16 mouse cellular contexts compared by ENCODE assay signal in the genomic region with DNA sequence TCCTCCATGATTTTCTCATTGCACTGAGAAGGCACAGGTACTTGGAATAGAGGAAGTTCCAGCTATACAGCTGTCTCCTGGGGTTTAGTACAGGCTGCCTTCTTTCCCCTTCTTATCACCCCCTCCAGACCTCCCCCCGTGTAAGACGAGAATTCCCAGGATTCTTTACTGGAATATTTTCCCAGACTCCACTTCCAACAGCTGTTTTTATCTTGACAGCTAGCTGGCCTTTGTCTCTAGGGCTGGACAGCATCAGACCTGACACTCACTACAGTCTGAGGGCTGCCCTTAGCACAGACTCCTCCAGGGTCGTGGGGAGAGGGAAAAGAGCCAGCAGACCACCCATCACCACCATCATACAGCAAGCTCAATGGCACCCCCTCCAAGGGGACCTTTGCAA. TPM values are rescaled to one million over a fixed set of nuclear protein-coding genes. Genes with fewer than 3 reads are reported as not detected.
A peak's percentile ranks its signal among the peaks of the same experiment; 100 is the strongest.
DNase-seq lines count a peak whose midpoint lies in the region; ATAC-seq and TF ChIP-seq lines count a peak whose summit lies in the region.
"Had no signal": no experiment of that assay in that cellular context is flagged by ENCODE, and none has a peak within 500 bp of the region (broad histone marks: within the 10 kb centered on the region; RNA-seq: fewer than 3 reads in every experiment).

No protein-coding gene starts in this region.

- no peak for TF ChIP-seq CTCF in cerebellum, adult 2 months (IDR thresholded peaks at IDR 0.05; ENCODE audit: borderline replicate concordance, insufficient read depth, low read depth, low read length)

- no peak overlapping the region for H3K9ac ChIP-seq in intestine, embryonic 15.5 days
- H3K9ac ChIP-seq in intestine, embryonic 16.5 days (ENCODE audit: low read depth, low read length): no peak overlapping the region
- H3K9ac ChIP-seq in forebrain, embryonic 14.5 days (ENCODE audit: low read length): no peak overlapping the region
- H3K9ac ChIP-seq: hindbrain, embryonic 12.5 days had no signal

- TF ChIP-seq POLR2A in cerebellum, adult 2 months (IDR thresholded peaks at IDR 0.05; ENCODE audit: borderline replicate concordance, insufficient read depth, low read length): no peak

- no peak overlapping the region for H3K27ac ChIP-seq in intestine, embryonic 15.5 days
- H3K27ac ChIP-seq in intestine, embryonic 16.5 days (ENCODE audit: low read length): no peak overlapping the region
- H3K27ac ChIP-seq in forebrain, embryonic 14.5 days (ENCODE audit: low read depth, low read length): no peak overlapping the region
- H3K27ac ChIP-seq in cerebellum, adult 2 months (ENCODE audit: insufficient read depth, low read length): no peak overlapping the region
- H3K27ac ChIP-seq: hindbrain, embryonic 12.5 days; left cerebral cortex, adult 2 months had no signal

- DNase-seq in embryo, embryonic 10.5 days (ENCODE audit: low spot score): peak; percentile 39
- DNase-seq in heart, adult 8-10 months (ENCODE audit: low spot score): peak; percentile 39
- DNase-seq in heart, postnatal 14 days: peak; percentile 25 to 62
- no peak for DNase-seq in layer of hippocampus, adult 8-10 months (ENCODE audit: low spot score in 2 of 2)
- DNase-seq in forebrain, embryonic 14.5 days (ENCODE audit: low spot score): no peak
- DNase-seq in cerebellum, adult 2 months: no peak
- DNase-seq: adrenal gland, postnatal 14 days; B cell, adult 2 months; liver; thymus, postnatal 14 days had no signal

- H3K4me1 ChIP-seq in intestine, embryonic 15.5 days (replicated peaks): peaks cover 11% of the 10 kb centered on the region; the same call in 1 of the 2 replicates
- peaks cover 10% of the 10 kb centered on the region for H3K4me1 ChIP-seq in intestine, embryonic 16.5 days (ENCODE audit: control insufficient read depth, insufficient read depth, low read length)
- peaks cover 17% of the 10 kb centered on the region for H3K4me1 ChIP-seq in forebrain, embryonic 14.5 days (ENCODE audit: control insufficient read depth, insufficient read depth, low read length)
- H3K4me1 ChIP-seq in cerebellum, adult 2 months (ENCODE audit: control insufficient read depth, insufficient read depth, low read length): peaks cover 4% of the 10 kb centered on the region; the same call in 1 of the 2 replicates

- intact Hi-C loops in heart, postnatal 14 days (cut with DNase I): no loop called here

- no peaks in the 10 kb centered on the region for H3K36me3 ChIP-seq in intestine, embryonic 15.5 days
- no peaks in the 10 kb centered on the region for H3K36me3 ChIP-seq in intestine, embryonic 16.5 days (ENCODE audit: control insufficient read depth, insufficient read depth, low read length)
- no peaks in the 10 kb centered on the region for H3K36me3 ChIP-seq in forebrain, embryonic 14.5 days (ENCODE audit: control insufficient read depth, insufficient read depth, low read length)
- H3K36me3 ChIP-seq: hindbrain, embryonic 12.5 days had no signal

- H3K4me3 ChIP-seq in intestine, embryonic 15.5 days (replicated peaks): no peak overlapping the region
- no peak overlapping the region for H3K4me3 ChIP-seq in intestine, embryonic 16.5 days (ENCODE audit: low read length)
- no peak overlapping the region for H3K4me3 ChIP-seq in forebrain, embryonic 14.5 days (ENCODE audit: low read depth, low read length)
- H3K4me3 ChIP-seq in cerebellum, adult 2 months (replicated peaks; ENCODE audit: insufficient read depth, low read depth, low read length): no peak overlapping the region
- H3K4me3 ChIP-seq: hindbrain, embryonic 12.5 days; left cerebral cortex, adult 2 months had no signal

- H3K9me3 ChIP-seq in intestine, embryonic 15.5 days: no peaks in the 10 kb centered on the region
- no peaks in the 10 kb centered on the region for H3K9me3 ChIP-seq in intestine, embryonic 16.5 days (ENCODE audit: control insufficient read depth, low read length)
- no peaks in the 10 kb centered on the region for H3K9me3 ChIP-seq in forebrain, embryonic 14.5 days (replicated peaks; ENCODE audit: control insufficient read depth, low read length)
- H3K9me3 ChIP-seq: hindbrain, embryonic 12.5 days had no signal

- 14% methylated on average over 3 of the region's 3 CpGs for WGBS in intestine, embryonic 15.5 days
- 33% methylated on average over 3 of the region's 3 CpGs for WGBS in intestine, embryonic 16.5 days
- WGBS in forebrain, embryonic 14.5 days: 59% methylated on average over 3 of the region's 3 CpGs
- WGBS in cerebellum, adult 2 months: 26% methylated on average over 3 of the region's 3 CpGs

- peak; percentile 37 for ATAC-seq in intestine, embryonic 15.5 days
- no peak for ATAC-seq in intestine, embryonic 16.5 days
- ATAC-seq in forebrain, embryonic 14.5 days: no peak

- no peak overlapping the region for H3K4me2 ChIP-seq in intestine, embryonic 15.5 days (replicated peaks)
- no peak overlapping the region for H3K4me2 ChIP-seq in intestine, embryonic 16.5 days (ENCODE audit: low read depth, low read length)
- H3K4me2 ChIP-seq in forebrain, embryonic 14.5 days (ENCODE audit: low read length): no peak overlapping the region
- H3K4me2 ChIP-seq: hindbrain, embryonic 12.5 days had no signal

- no peaks in the 10 kb centered on the region for H3K27me3 ChIP-seq in intestine, embryonic 15.5 days (replicated peaks)
- H3K27me3 ChIP-seq in intestine, embryonic 16.5 days (replicated peaks; ENCODE audit: control insufficient read depth, insufficient read depth, low read length): no peaks in the 10 kb centered on the region
- no peaks in the 10 kb centered on the region for H3K27me3 ChIP-seq in forebrain, embryonic 14.5 days (replicated peaks; ENCODE audit: control insufficient read depth, insufficient read depth, low read length)
- no peaks in the 10 kb centered on the region for H3K27me3 ChIP-seq in cerebellum, adult 2 months (ENCODE audit: control insufficient read depth, insufficient read depth, low read length)
- H3K27me3 ChIP-seq: hindbrain, embryonic 12.5 days had no signal

RNA-seq across cellular contexts. Expression of a gene that starts 20.9 kb away (rescaled TPM):
- polyA plus RNA-seq in intestine, embryonic 15.5 days (2015; fragmentation: Nextera tagmentation; extraction: Ambion mirVana): 60.5 and 65.2 TPM in 2 replicates
- 51.2 and 53.5 TPM in 2 replicates for polyA plus RNA-seq in intestine, embryonic 16.5 days (2015; fragmentation: Nextera tagmentation; extraction: Ambion mirVana)
- 1 to 10 TPM; 2.1 to 3.7 (median 2.8) TPM for total RNA-seq in heart, adult 8-10 months (2022)
- 1 to 10 TPM; 4.6 to 5.7 TPM for total RNA-seq in heart, postnatal 14 days (2021)
- 1 to 10 TPM; 6.1 to 8.3 (median 7.7) TPM for total RNA-seq in layer of hippocampus, adult 8-10 months (2022)
- polyA plus RNA-seq in forebrain, embryonic 14.5 days (2014; fragmentation: Nextera tagmentation; extraction: Ambion mirVana): 56.5 and 57.8 TPM in 2 replicates
- polyA plus RNA-seq in cerebellum, adult 2 months (2012; rRNA removed): 6.5 and 8.6 TPM in 2 replicates

RNA-seq across cellular contexts. Expression of a gene that starts 31.7 kb away (rescaled TPM):
- polyA plus RNA-seq in intestine, embryonic 15.5 days (2015; fragmentation: Nextera tagmentation; extraction: Ambion mirVana): 0.40 and 3.4 TPM in 2 replicates
- polyA plus RNA-seq in intestine, embryonic 16.5 days (2015; fragmentation: Nextera tagmentation; extraction: Ambion mirVana): 0.23 and 3.3 TPM in 2 replicates
- total RNA-seq in heart, adult 8-10 months (2022): 10 to 100 TPM; 13.4 to 20.0 (median 13.6) TPM
- total RNA-seq in heart, postnatal 14 days (2021): 10 to 100 TPM; 16.5 to 18.8 TPM
- total RNA-seq in layer of hippocampus, adult 8-10 months (2022): under 1 TPM in 3 of 4 experiments, not detected in 1; 0.38 to 0.54 (median 0.45) TPM
- 0.23 TPM in 1 of 2 replicates, not detected in the other for polyA plus RNA-seq in forebrain, embryonic 14.5 days (2014; fragmentation: Nextera tagmentation; extraction: Ambion mirVana)
- polyA plus RNA-seq in cerebellum, adult 2 months (2012; rRNA removed): 0.13 and 0.51 TPM in 2 replicates
- total RNA-seq: ES-E14 had no signal
- polyA plus RNA-seq: neural tube, embryonic 14.5 days had no signal

Comparison
In these comparisons a context has a peak if more than half of its experiments do, and no peak if none do; other contexts are left out.
1. DNase-seq: peak in embryo, embryonic 10.5 days (single experiment), heart, adult 8-10 months (single experiment) and heart, postnatal 14 days (2 of 2); none in layer of hippocampus, adult 8-10 months (0 of 2), forebrain, embryonic 14.5 days (single experiment) and cerebellum, adult 2 months (0 of 2).